In genomic region chr17:12184283-12184682, GRCm38 (mm10) we compare ENCODE assay signal across 27 mouse cellular contexts.
DNase-seq lines count a peak whose midpoint lies in the region; ATAC-seq and TF ChIP-seq lines count a peak whose summit lies in the region.
"Had no signal": no experiment of that assay in that cellular context is flagged by ENCODE, and none has a peak within 500 bp of the region (broad histone marks: within the 10 kb centered on the region; RNA-seq: fewer than 3 reads in every experiment).

No protein-coding gene starts in this region.

- TF ChIP-seq CTCF in liver, embryonic 14.5 days (IDR thresholded peaks at IDR 0.05; ENCODE audit: low read depth), result no peak
- no peak for TF ChIP-seq CTCF in lung, adult 2 months (IDR thresholded peaks at IDR 0.05; ENCODE audit: insufficient read depth, low read length)

- no peaks in the 10 kb centered on the region for H3K4me1 ChIP-seq in heart, embryonic 11.5 days (ENCODE audit: control insufficient read depth, insufficient read depth, low read length)
- H3K4me1 ChIP-seq in liver, embryonic 14.5 days (replicated peaks; ENCODE audit: control insufficient read depth in 2 of 2, insufficient read depth in 2 of 2, low read length in 1 of 2), result peaks cover 71 to 73% of the 10 kb centered on the region in 2 experiments
- peaks cover 39% of the 10 kb centered on the region for H3K4me1 ChIP-seq in liver, embryonic 11.5 days (replicated peaks; ENCODE audit: control insufficient read depth, insufficient read depth, low read length)
- H3K4me1 ChIP-seq in lung, adult 2 months (ENCODE audit: control insufficient read depth, insufficient read depth, low read length), result no peaks in the 10 kb centered on the region
- H3K4me1 ChIP-seq in liver, embryonic 16.5 days (ENCODE audit: control insufficient read depth, low read depth, low read length), result peaks cover 64% of the 10 kb centered on the region
- H3K4me1 ChIP-seq in forebrain, embryonic 15.5 days, result peaks cover 34% of the 10 kb centered on the region

- no peaks in the 10 kb centered on the region for H3K9me3 ChIP-seq in heart, embryonic 11.5 days (replicated peaks; ENCODE audit: control insufficient read depth, low read length)
- no peaks in the 10 kb centered on the region for H3K9me3 ChIP-seq in liver, embryonic 14.5 days (ENCODE audit: control insufficient read depth, low read length)
- H3K9me3 ChIP-seq in liver, embryonic 11.5 days (ENCODE audit: control insufficient read depth, low read length), result no peaks in the 10 kb centered on the region
- H3K9me3 ChIP-seq in liver, embryonic 16.5 days (replicated peaks; ENCODE audit: control insufficient read depth, low read length), result no peaks in the 10 kb centered on the region
- no peaks in the 10 kb centered on the region for H3K9me3 ChIP-seq in forebrain, embryonic 15.5 days
- H3K9me3 ChIP-seq: forebrain, embryonic 10.5 days; forebrain, embryonic 13.5 days had no signal

- 73% methylated on average over 8 of the region's 8 CpGs for WGBS in heart, embryonic 11.5 days (ENCODE audit: insufficient replicate concordance)
- 72% methylated on average over 8 of the region's 8 CpGs for WGBS in liver, embryonic 14.5 days (ENCODE audit: insufficient replicate concordance)
- WGBS in liver, embryonic 11.5 days, result 81% methylated on average over 8 of the region's 8 CpGs
- WGBS in lung, adult 2 months, result 62% methylated on average over 8 of the region's 8 CpGs
- WGBS in liver, embryonic 16.5 days (ENCODE audit: insufficient replicate concordance), result 71% methylated on average over 8 of the region's 8 CpGs
- WGBS in forebrain, embryonic 15.5 days, result 82% methylated on average over 8 of the region's 8 CpGs

- TF ChIP-seq EP300 in liver, embryonic 14.5 days (IDR thresholded peaks at IDR 0.05; ENCODE audit: low read depth), result no peak

- no peak overlapping the region for H3K9ac ChIP-seq in heart, embryonic 11.5 days (ENCODE audit: low read depth, low read length)
- no peak overlapping the region for H3K9ac ChIP-seq in liver, embryonic 14.5 days (replicated peaks)
- no peak overlapping the region for H3K9ac ChIP-seq in liver, embryonic 11.5 days (ENCODE audit: low read depth, low read length)
- H3K9ac ChIP-seq in liver, embryonic 16.5 days (ENCODE audit: low read depth, low read length), result peak overlapping the region; percentile 17; the same call in 1 of the 2 replicates
- H3K9ac ChIP-seq in forebrain, embryonic 15.5 days (replicated peaks), result no peak overlapping the region
- H3K9ac ChIP-seq: forebrain, embryonic 13.5 days; forebrain, postnatal 0 days; heart, embryonic 13.5 days; hindbrain, embryonic 14.5 days had no signal

- ATAC-seq in heart, embryonic 11.5 days (replicated peaks; ENCODE audit: insufficient number of reproducible peaks, low FRiP score, low TSS enrichment), result no peak
- no peak for ATAC-seq in liver, embryonic 14.5 days (ENCODE audit: insufficient read depth)
- ATAC-seq in liver, embryonic 11.5 days (replicated peaks; ENCODE audit: low FRiP score), result no peak
- no peak for ATAC-seq in liver, embryonic 16.5 days (ENCODE audit: low read depth)
- ATAC-seq in forebrain, embryonic 15.5 days (replicated peaks), result no peak
- ATAC-seq: activated CD4-positive, CD25-positive, alpha-beta regulatory T cell, adult 4 months; CD4-positive, CD25-positive, alpha-beta regulatory T cell, adult 4 months; forebrain, embryonic 13.5 days; forebrain, postnatal 0 days; hindbrain, postnatal 0 days had no signal

- no peak for TF ChIP-seq POLR2A in lung, adult 2 months (IDR thresholded peaks at IDR 0.05; ENCODE audit: borderline replicate concordance, extremely low read depth, low read depth, low read length)

- H3K4me3 ChIP-seq in heart, embryonic 11.5 days (ENCODE audit: low read depth, low read length), result no peak overlapping the region
- H3K4me3 ChIP-seq in liver, embryonic 14.5 days (ENCODE audit: insufficient read depth in 1 of 2, low read depth in 2 of 2, low read length in 2 of 2), result no peak overlapping the region
- no peak overlapping the region for H3K4me3 ChIP-seq in liver, embryonic 11.5 days (ENCODE audit: low read depth, low read length)
- H3K4me3 ChIP-seq in lung, adult 2 months (replicated peaks; ENCODE audit: extremely low read depth, low read depth, low read length), result no peak overlapping the region
- no peak overlapping the region for H3K4me3 ChIP-seq in liver, embryonic 16.5 days (ENCODE audit: low read depth, low read length)
- no peak overlapping the region for H3K4me3 ChIP-seq in forebrain, embryonic 15.5 days
- H3K4me3 ChIP-seq: forebrain, embryonic 10.5 days; forebrain, embryonic 13.5 days; gastrocnemius, adult 2 months; heart, embryonic 13.5 days had no signal

- H3K27me3 ChIP-seq in heart, embryonic 11.5 days (ENCODE audit: control insufficient read depth, insufficient read depth, low read length), result no peaks in the 10 kb centered on the region
- H3K27me3 ChIP-seq in liver, embryonic 14.5 days (ENCODE audit: control insufficient read depth, insufficient read depth, low read length), result no peaks in the 10 kb centered on the region
- H3K27me3 ChIP-seq in liver, embryonic 11.5 days (replicated peaks; ENCODE audit: control insufficient read depth, insufficient read depth, low read length), result no peaks in the 10 kb centered on the region
- H3K27me3 ChIP-seq in liver, embryonic 16.5 days (ENCODE audit: control insufficient read depth, insufficient read depth, low read depth, low read length), result no peaks in the 10 kb centered on the region
- no peaks in the 10 kb centered on the region for H3K27me3 ChIP-seq in forebrain, embryonic 15.5 days
- H3K27me3 ChIP-seq: forebrain, embryonic 13.5 days; heart, embryonic 13.5 days had no signal

- 0 out of 2 replicates have a peak overlapping the region, but pooled peaks have one; percentile 22 for H3K27ac ChIP-seq in heart, embryonic 11.5 days (ENCODE audit: low read depth, low read length)
- peak overlapping the region; percentile 84 for H3K27ac ChIP-seq in liver, embryonic 14.5 days
- no peak overlapping the region for H3K27ac ChIP-seq in liver, embryonic 11.5 days (ENCODE audit: low read depth, low read length)
- H3K27ac ChIP-seq in liver, embryonic 16.5 days (ENCODE audit: low read length), result peak overlapping the region; percentile 68
- no peak overlapping the region for H3K27ac ChIP-seq in forebrain, embryonic 15.5 days (replicated peaks)
- H3K27ac ChIP-seq: forebrain, embryonic 13.5 days; gastrocnemius, adult 2 months; heart, embryonic 13.5 days; hindbrain, embryonic 14.5 days; hindbrain, postnatal 0 days had no signal

- DNase-seq in heart, adult 8-10 months (ENCODE audit: low spot score), result no peak
- DNase-seq in liver, embryonic 14.5 days (ENCODE audit: low read depth in 3 of 3, low spot score in 3 of 3), result no peak
- no peak for DNase-seq in liver, embryonic 11.5 days (ENCODE audit: low spot score)
- peak; percentile 51 for DNase-seq in lung, postnatal 36 days
- DNase-seq in lung, adult 2 months, result no peak
- DNase-seq: adrenal gland, adult 8-10 months; adrenal gland, postnatal 25 days; cerebellum, adult 11-12 months; cerebellum, adult 8-10 months; cerebellum, postnatal 10 days; cerebellum, postnatal 36 days; forebrain, postnatal 0 days; gastrocnemius, adult 2 months; gastrocnemius, postnatal 14 days; heart, adult 11 months; heart, postnatal 14 days; heart, postnatal 4 days had no signal

- H3K36me3 ChIP-seq in heart, embryonic 11.5 days (ENCODE audit: control insufficient read depth, insufficient read depth, low read length), result no peaks in the 10 kb centered on the region
- H3K36me3 ChIP-seq in liver, embryonic 14.5 days (replicated peaks; ENCODE audit: control insufficient read depth, insufficient read depth, low read depth), result peaks cover 12% of the 10 kb centered on the region
- H3K36me3 ChIP-seq in liver, embryonic 11.5 days (ENCODE audit: control insufficient read depth, insufficient read depth, low read length), result no peaks in the 10 kb centered on the region; the same call in 1 of the 2 replicates
- H3K36me3 ChIP-seq in liver, embryonic 16.5 days (ENCODE audit: control insufficient read depth, insufficient read depth), result peaks cover 10% of the 10 kb centered on the region
- H3K36me3 ChIP-seq in forebrain, embryonic 15.5 days, result no peaks in the 10 kb centered on the region

- no peak overlapping the region for H3K4me2 ChIP-seq in heart, embryonic 11.5 days
- no peak overlapping the region for H3K4me2 ChIP-seq in liver, embryonic 14.5 days (ENCODE audit: low read depth)
- H3K4me2 ChIP-seq in liver, embryonic 11.5 days, result no peak overlapping the region
- H3K4me2 ChIP-seq in liver, embryonic 16.5 days (ENCODE audit: low read depth, low read length), result no peak overlapping the region
- no peak overlapping the region for H3K4me2 ChIP-seq in forebrain, embryonic 15.5 days (replicated peaks)
- H3K4me2 ChIP-seq: forebrain, embryonic 13.5 days; heart, embryonic 13.5 days; hindbrain, embryonic 14.5 days had no signal

Comparison
In these comparisons a context has a peak if more than half of its experiments do, and no peak if none do; other contexts are left out.
1. H3K27ac ChIP-seq: peak in heart, embryonic 11.5 days (single experiment), liver, embryonic 14.5 days (single experiment) and liver, embryonic 16.5 days (single experiment); none in liver, embryonic 11.5 days (single experiment) and forebrain, embryonic 15.5 days (single experiment).